In the genomic region with DNA sequence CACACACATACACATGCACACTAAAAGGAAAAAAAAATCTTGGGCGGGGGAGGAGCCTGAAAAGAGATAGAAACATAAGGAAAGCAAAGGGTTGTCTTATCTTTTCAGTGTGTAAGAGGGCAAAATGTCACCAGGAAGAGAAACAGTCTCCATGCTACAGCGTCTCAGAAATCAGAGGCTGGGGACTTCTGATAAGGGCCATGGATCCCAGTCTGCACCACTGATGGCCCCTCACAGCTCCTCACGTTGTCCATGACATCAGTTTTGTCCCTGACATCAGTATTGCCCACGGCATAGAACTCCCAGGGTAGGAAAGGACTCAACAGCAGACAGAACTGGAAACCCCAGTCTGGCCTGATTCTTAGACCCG, we compare ENCODE assay signal across 8 mouse cellular contexts.
DNase-seq lines count a peak whose midpoint lies in the region; ATAC-seq and TF ChIP-seq lines count a peak whose summit lies in the region.

No protein-coding gene starts in this region.

- peak overlapping the region; percentile 58 to 91 for H3K4me3 ChIP-seq in MEL (ENCODE audit: control insufficient read depth in 1 of 2, insufficient read depth in 1 of 2, low read depth in 2 of 2, low read length in 2 of 2)
- H3K4me3 ChIP-seq in hindbrain, embryonic 12.5 days: peak overlapping the region; percentile 32; the same call in 1 of the 2 replicates
- no peak overlapping the region for H3K4me3 ChIP-seq in cerebellum, adult 2 months (replicated peaks; ENCODE audit: insufficient read depth, low read depth, low read length)

- TF ChIP-seq RAD21 in MEL (IDR thresholded peaks at IDR 0.05; ENCODE audit: low read depth, low read length): no peak

- no peak overlapping the region for H3K27ac ChIP-seq in MEL (ENCODE audit: control insufficient read depth, low read depth, low read length)
- peak overlapping the region; percentile 79 for H3K27ac ChIP-seq in hindbrain, embryonic 12.5 days
- H3K27ac ChIP-seq in cerebellum, adult 2 months (ENCODE audit: insufficient read depth, low read length): no peak overlapping the region

- intact Hi-C loops in heart, postnatal 14 days (cut with DNase I): loop anchor here (5.0 kb wide), 1 partner anchor 182 kb away; the partner anchor contains the start of gene Med13l

- ATAC-seq in hindbrain, embryonic 12.5 days (ENCODE audit: low FRiP score): no peak
- peak; percentile 49 for ATAC-seq in megakaryocyte-erythroid progenitor cell, adult 5-6 weeks (replicated peaks; ENCODE audit: low FRiP score, low TSS enrichment, poor library complexity, severe bottlenecking)

- DNase-seq in heart, adult 11 months: peak; percentile 89
- DNase-seq in heart, postnatal 14 days: no peak
- no peak for DNase-seq in MEL (ENCODE audit: low read depth, low spot score)
- DNase-seq in adrenal gland, adult (ENCODE audit: inconsistent age in 2 of 2, low spot score in 1 of 2): no peak
- DNase-seq in cerebellum, adult 2 months: no peak
- DNase-seq in kidney, postnatal 36 days: no peak

- 23% methylated on average over 5 of the region's 5 CpGs for WGBS in hindbrain, embryonic 12.5 days
- WGBS in cerebellum, adult 2 months: 50% methylated on average over 5 of the region's 5 CpGs

- H3K9me3 ChIP-seq in MEL (replicated peaks; ENCODE audit: insufficient read depth, low read length): no peaks in the 10 kb centered on the region
- no peaks in the 10 kb centered on the region for H3K9me3 ChIP-seq in hindbrain, embryonic 12.5 days (replicated peaks)

- TF ChIP-seq CTCF in MEL (IDR thresholded peaks at IDR 0.05 in 2 of 3, conservative IDR thresholded peaks at IDR 0.05 in 1 of 3; ENCODE audit: control insufficient read depth in 1 of 3, insufficient read depth in 1 of 3, low read depth in 2 of 3, low read length in 3 of 3, poor library complexity in 1 of 3, severe bottlenecking in 1 of 3): no peak
- TF ChIP-seq CTCF in cerebellum, adult 2 months (IDR thresholded peaks at IDR 0.05; ENCODE audit: borderline replicate concordance, insufficient read depth, low read depth, low read length): no peak

- no peaks in the 10 kb centered on the region for H3K79me2 ChIP-seq in MEL (ENCODE audit: control insufficient read depth, insufficient read depth, low read length, poor library complexity)

- H3K9ac ChIP-seq in MEL (ENCODE audit: control insufficient read depth, low read depth, low read length, poor library complexity, severe bottlenecking): no peak overlapping the region
- H3K9ac ChIP-seq in hindbrain, embryonic 12.5 days: 0 out of 2 replicates have a peak overlapping the region, but pooled peaks have one; percentile 15

- H3K4me1 ChIP-seq in MEL (ENCODE audit: control insufficient read depth in 1 of 2, insufficient read depth in 2 of 2, low read length in 2 of 2): 0 out of 4 replicates have a peak, but pooled peaks cover 0 to 3% of the 10 kb centered on the region in 2 experiments
- peaks cover 26% of the 10 kb centered on the region for H3K4me1 ChIP-seq in hindbrain, embryonic 12.5 days
- H3K4me1 ChIP-seq in cerebellum, adult 2 months (ENCODE audit: control insufficient read depth, insufficient read depth, low read length): 0 out of 2 replicates have a peak, but pooled peaks cover 4% of the 10 kb centered on the region

- TF ChIP-seq POLR2A in MEL (IDR thresholded peaks at IDR 0.05; ENCODE audit: control insufficient read depth in 1 of 2, insufficient read depth in 1 of 2, low read depth in 1 of 2, low read length in 2 of 2, poor library complexity in 1 of 2): no peak
- no peak for TF ChIP-seq POLR2A in cerebellum, adult 2 months (IDR thresholded peaks at IDR 0.05; ENCODE audit: borderline replicate concordance, insufficient read depth, low read length)

- H3K36me3 ChIP-seq in MEL (ENCODE audit: control insufficient read depth in 1 of 2, insufficient read depth in 2 of 2, low read length in 2 of 2): no peaks in the 10 kb centered on the region
- H3K36me3 ChIP-seq in hindbrain, embryonic 12.5 days: no peaks in the 10 kb centered on the region

- H3K4me2 ChIP-seq in hindbrain, embryonic 12.5 days (replicated peaks): peak overlapping the region; percentile 54

- TF ChIP-seq EP300 in MEL (IDR thresholded peaks at IDR 0.05; ENCODE audit: low read depth in 1 of 2, low read length in 2 of 2): no peak

- no peaks in the 10 kb centered on the region for H3K27me3 ChIP-seq in MEL (ENCODE audit: control insufficient read depth in 1 of 2, insufficient read depth in 2 of 2, low read length in 2 of 2)
- H3K27me3 ChIP-seq in hindbrain, embryonic 12.5 days: peaks cover 19% of the 10 kb centered on the region
- no peaks in the 10 kb centered on the region for H3K27me3 ChIP-seq in cerebellum, adult 2 months (ENCODE audit: control insufficient read depth, insufficient read depth, low read length)

TF ChIP-seq in MEL, 35 proteins besides CTCF, POLR2A, EP300 and RAD21:
- TF ChIP-seq NRF1 (IDR thresholded peaks at IDR 0.05; ENCODE audit: insufficient read depth, low read depth, low read length, poor library complexity, severe bottlenecking) (no peak), ZNF384 (IDR thresholded peaks at IDR 0.05; ENCODE audit: low read depth, low read length) (peak; percentile 26; the same call in 1 of the 2 replicates), GATA1 (IDR thresholded peaks at IDR 0.05; ENCODE audit: low read depth, low read length) (peak; percentile 41; the same call in 1 of the 2 replicates), TCF12 (IDR thresholded peaks at IDR 0.05; ENCODE audit: low read depth, low read length) (0 out of 2 replicates have a peak, but pooled peaks have one; percentile 5)
TF ChIP-seq in MEL: peak in this region for 3.
